Mouse (Mus musculus) bone marrow macrophage, adult 2 months (primary cell): Measurements from ENCODE around the gene Ptpn7.

Source experiments
- CTCF ChIP-seq: IDR thresholded peaks from 2 replicates; pipeline ENCODE4 v1.5.1; 2012; ENCODE audit warnings: low read depth, mild to moderate bottlenecking, low read length, moderate library complexity
- POLR2A ChIP-seq: IDR thresholded peaks from 2 replicates; pipeline ENCODE4 v1.6.1; 2012; ENCODE audit warnings: mild to moderate bottlenecking, low read depth, low read length, borderline replicate concordance

DNA sequence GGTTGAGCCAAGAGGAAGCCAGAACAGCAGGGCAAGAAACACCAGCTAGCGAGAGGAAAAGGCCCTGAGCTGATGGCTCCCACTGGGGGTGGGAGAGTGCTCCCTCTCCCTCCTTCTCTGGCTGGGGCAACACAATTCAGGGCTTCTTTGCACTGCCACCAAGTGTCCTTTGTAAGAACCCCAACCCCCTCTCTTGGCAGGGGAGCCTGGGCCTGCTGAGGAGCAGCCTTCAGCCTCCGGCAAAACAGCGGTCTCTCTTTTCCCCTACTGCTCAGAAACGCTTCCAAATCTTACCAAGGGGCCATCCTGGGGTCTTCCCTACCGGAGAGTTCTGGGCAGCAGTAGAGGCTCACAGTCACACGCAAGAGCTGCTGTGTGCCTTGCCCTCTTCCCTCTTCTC is 30.2 kb downstream of the Ptpn7 start:
- no peak for TF ChIP-seq CTCF
- no peak for TF ChIP-seq POLR2A
